Mouse (Mus musculus) skeletal muscle tissue, adult 2 months (tissue): ENCODE data around the gene Pcbp2.
A peak's percentile ranks its signal among the peaks of the same experiment; 100 is the strongest.

Source experiments
- DNase-seq: peaks from one replicate; pipeline ENCODE4 v3.0.0-alpha.2; 2012; ENCODE audit warnings: low read depth, low spot score

Pcbp2 gene

GRCm38 (mm10) chr15:102524892-102525485 is 54.6 kb downstream of the Pcbp2 start, which contains the start of gene Npff:
Gene Npff, minus strand, starts transcription at chr15:102524942.
- peak; percentile 54 for DNase-seq

GRCm38 (mm10) chr15:102526111-102527002 is 56.0 kb downstream of the Pcbp2 start:
- DNase-seq = no peak

DNA sequence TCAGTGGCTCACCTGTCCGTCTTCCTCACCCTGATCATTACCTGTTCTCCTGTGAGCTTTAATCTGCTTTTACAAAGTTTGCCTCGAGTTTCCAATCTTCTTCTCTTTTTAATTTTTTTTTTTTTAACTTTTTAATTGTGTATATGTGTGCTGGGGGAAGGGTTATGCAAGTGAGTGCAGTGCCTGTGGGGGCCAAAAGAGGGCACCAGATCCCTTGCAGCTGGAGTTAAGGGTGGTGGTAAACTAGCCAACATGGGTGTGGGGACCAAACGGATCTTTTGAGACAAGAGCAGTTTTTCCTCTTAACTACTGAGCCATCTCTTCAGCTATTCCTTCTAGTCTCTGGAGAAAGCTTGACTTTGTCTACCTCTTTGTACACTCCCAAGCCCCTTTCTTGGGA is 57.6 kb downstream of the Pcbp2 start:
- no peak for DNase-seq

DNA sequence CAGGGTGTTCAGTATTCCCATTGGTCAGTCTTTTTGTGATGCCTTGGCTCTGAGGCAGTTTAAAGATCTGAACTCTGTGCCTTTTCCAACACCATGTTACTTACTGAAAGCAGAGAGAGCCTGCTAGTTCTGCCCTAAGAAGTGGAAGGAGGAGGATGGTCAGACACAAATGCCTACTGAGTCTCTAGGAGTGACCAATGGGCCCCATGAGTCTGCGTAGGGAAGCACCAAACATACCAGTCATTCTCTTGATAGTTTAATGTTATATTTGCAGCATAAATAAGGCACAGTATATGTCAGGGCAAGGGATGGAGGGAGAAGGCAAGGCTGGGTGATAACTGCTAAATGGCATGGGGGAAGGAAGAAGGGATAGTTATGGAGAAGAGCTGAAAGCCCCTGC is 58.1 kb downstream of the Pcbp2 start:
- no peak for DNase-seq

DNA sequence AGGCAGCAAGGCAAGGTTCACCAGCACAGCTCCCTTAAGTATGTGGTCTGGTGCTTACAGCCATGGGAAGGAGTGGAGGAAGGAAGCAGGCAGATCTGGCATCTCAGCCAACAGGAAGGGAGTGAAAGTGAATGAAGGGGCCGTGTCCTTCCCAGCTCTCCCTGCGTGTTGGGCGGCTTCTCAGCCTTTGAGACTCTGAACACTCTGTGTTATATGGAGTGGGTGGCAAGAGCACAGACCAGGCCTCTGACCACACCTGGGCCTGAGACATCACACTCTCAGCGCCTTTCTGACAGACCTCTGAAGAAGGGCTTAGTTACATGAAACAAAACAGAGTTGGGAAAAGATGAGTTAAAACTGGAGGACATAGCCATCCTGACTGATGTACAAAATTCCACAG is 60.2 kb downstream of the Pcbp2 start:
- DNase-seq = no peak

- no peak for DNase-seq
Measured at GRCm38 (mm10) chr15:102531586-102531985, 61.2 kb downstream of the Pcbp2 start.

GRCm38 (mm10) chr15:102532106-102532900 is 62.0 kb downstream of the Pcbp2 start:
- no peak for DNase-seq

GRCm38 (mm10) chr15:102533926-102534325 is 63.6 kb downstream of the Pcbp2 start:
- DNase-seq = no peak

DNA sequence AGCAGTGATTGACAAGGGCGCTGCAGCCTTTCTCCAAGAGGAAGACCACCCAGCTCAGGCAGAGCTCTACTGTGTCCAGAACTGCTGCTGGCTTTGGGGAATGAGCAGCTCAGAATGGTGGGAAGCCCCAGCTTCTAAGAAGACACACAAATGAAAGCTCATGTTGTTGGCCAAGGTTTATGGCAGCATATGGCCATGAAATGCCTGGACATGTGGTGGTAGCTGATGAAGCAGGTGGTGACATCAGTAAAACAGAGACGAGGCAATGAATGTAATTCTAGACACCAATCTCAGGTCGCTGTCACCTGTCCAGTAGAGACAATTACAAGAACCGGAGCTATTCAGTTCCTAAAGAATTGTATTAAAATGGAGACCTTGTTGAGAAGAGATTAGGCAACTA is 74.5 kb downstream of the Pcbp2 start:
- no peak for DNase-seq

DNA sequence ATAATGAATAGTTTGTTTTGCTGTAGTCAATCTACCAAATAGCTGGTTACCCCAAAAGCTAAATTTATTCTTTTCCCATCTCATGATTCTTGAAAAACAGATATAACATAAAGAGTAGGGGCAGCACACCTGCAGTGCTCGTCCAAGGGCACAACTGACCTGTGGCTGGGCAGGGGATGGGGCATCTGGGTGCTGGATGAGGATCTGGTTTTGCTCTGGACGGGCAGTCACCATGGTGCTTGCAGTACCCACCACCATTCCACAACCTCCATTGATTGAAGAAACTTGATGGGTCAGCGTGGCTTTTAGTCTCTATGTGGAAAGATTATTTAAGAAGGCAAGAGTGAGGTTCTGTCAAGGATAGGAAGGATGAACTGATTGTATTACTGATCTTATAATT is 75.9 kb downstream of the Pcbp2 start:
- DNase-seq = no peak

DNA sequence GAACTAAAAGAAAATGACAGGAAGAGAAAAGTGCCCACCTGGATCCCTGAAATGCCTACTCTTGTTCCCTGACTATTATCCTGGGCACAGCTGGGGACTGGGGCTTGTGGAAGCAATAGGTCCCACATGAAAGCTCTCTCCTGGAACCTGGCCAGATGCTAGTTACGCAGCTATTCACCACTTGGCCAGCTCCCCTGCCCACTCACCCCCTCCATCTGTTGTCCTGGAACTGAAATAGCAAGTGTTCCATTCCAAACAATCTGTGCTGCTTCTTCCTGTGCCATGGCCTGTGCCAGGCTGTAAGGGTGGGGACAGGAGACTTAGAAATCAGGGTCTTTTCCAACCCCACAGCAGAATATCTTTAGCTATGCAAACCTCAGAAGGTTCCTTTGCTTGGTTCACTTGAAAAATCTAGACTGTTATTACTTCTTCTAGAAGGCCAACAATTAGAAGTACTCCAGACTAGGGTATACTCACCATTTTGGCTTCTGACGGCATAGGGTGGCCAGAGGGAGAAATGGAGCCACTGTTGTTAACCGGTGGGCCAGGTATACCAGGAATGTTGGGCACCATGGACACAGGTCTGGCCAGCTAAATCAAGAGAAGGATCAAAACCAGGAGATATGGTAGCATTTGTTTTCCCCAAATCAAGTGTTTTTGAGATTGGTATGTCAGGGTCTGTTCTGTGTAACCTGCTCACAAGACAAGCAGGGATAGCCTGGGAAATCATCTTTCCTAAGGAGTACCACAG is 76.5 kb downstream of the Pcbp2 start:
- DNase-seq = peak; percentile 48

DNA sequence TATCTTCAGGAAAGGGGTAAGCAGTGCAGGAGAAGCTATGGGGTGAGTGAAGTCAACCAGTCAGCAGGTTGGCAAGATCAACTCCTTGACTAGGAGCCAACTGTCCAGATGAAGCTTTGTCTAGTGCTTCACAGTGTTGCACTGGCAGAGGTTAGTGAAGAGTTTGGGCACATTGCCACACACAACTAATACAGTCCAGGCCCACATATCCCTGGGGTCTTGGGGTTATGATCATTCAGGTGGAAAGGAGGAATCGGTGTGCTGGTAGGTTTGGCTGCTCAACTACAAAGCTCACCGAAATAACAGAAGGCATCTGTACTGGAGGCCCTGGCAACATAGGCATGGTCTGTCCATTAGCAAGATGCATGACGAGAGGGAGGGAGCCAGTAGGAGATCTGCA is 77.1 kb downstream of the Pcbp2 start:
- DNase-seq = no peak
